Mouse (Mus musculus) liver, embryonic 15.5 days (tissue): ENCODE measurements at regions not wholly inside any gene's neighbourhood (a gene's known extent, or its start where the extent isn't known, plus 50 kb on each side); places are given as distances from the start of the nearest gene placed in this dataset.

ENCODE experiments used
- ATAC-seq: fragments of 200-750 bp; cut with Nextera tagmentation; 2 replicates; pipeline ENCODE4 v1.8.0; 2017; ENCODE audit warnings: moderate number of reproducible peaks, mild to moderate bottlenecking, moderate library complexity; ENCODE audit not compliant: insufficient read depth
- H3K27ac ChIP-seq: fragments of 300-500 bp; sonication (generic); replicated peaks from 2 replicates; pipeline ENCODE4 v1.5.1; 2015; ENCODE audit warnings: mild to moderate bottlenecking, inconsistent platforms
- H3K27me3 ChIP-seq: fragments of 300-500 bp; sonication (generic); 2 replicates; pipeline ENCODE4 v1.6.1; 2015; ENCODE audit warnings: mild to moderate bottlenecking, inconsistent platforms
- H3K36me3 ChIP-seq: fragments of 300-500 bp; sonication (generic); replicated peaks from 2 replicates; pipeline ENCODE4 v1.6.1; 2015; ENCODE audit warnings: moderate library complexity, mild to moderate bottlenecking, inconsistent platforms
- H3K4me1 ChIP-seq: fragments of 300-500 bp; sonication (generic); replicated peaks from 2 replicates; pipeline ENCODE4 v1.6.1; 2015; ENCODE audit warnings: inconsistent platforms
- H3K4me2 ChIP-seq: fragments of 300-500 bp; sonication (generic); 2 replicates; pipeline ENCODE4 v1.6.1; 2015; ENCODE audit warnings: moderate library complexity, mild to moderate bottlenecking, inconsistent platforms
- H3K4me3 ChIP-seq: fragments of 300-500 bp; sonication (generic); replicated peaks from 2 replicates; pipeline ENCODE4 v1.5.1; 2015; ENCODE audit warnings: mild to moderate bottlenecking, inconsistent platforms
- H3K9ac ChIP-seq: fragments of 300-500 bp; sonication (generic); 2 replicates; pipeline ENCODE4 v1.6.1; 2015; ENCODE audit warnings: moderate library complexity, mild to moderate bottlenecking, inconsistent platforms
- H3K9me3 ChIP-seq: fragments of 300-500 bp; sonication (generic); replicated peaks from 2 replicates; pipeline ENCODE4 v1.6.1; 2016; ENCODE audit warnings: inconsistent platforms
- WGBS: fragments of 180-500 bp; shearing (Covaris S2); methylation state at CpG from one replicate; pipeline ENCODE4 v1.1.7; 2015; ENCODE audit warnings: mixed read lengths; ENCODE audit not compliant: insufficient replicate concordance; 5-methylcytosine and 5-hydroxymethylcytosine counted together

- 40% methylated on average over 12 of the region's 12 CpGs for WGBS
- H3K36me3 ChIP-seq = no peaks in the 10 kb centered on the region
- no peak overlapping the region for H3K27ac ChIP-seq
- no peak overlapping the region for H3K4me3 ChIP-seq
- no peak overlapping the region for H3K4me2 ChIP-seq
- no peaks in the 10 kb centered on the region for H3K4me1 ChIP-seq
- no peaks in the 10 kb centered on the region for H3K9me3 ChIP-seq
- no peak overlapping the region for H3K9ac ChIP-seq
- no peaks in the 10 kb centered on the region for H3K27me3 ChIP-seq
- ATAC-seq = no peak
Measured at GRCm38 (mm10) chr1:186435336-186435972, 270.3 kb downstream of the Tgfb2 start.

DNA sequence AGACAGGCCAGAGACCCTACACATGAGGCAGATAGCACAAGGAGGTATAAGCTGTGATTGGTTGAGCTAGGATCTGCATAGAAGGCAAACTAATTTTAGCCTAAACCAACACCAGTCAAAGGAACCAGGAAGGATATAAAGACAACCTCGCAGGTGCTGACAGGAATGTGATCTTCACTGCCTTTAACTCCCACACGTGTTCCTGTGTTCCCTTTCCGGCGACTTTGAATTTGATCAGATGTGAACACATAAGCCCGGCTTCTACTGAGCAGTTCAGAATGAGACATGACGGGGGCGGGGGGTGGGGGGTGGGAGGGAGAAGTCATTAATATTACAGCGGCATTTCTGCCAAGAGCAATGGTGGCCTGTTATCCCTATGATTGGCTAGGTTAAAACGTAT lies 271.0 kb downstream of the Tgfb2 start:
- H3K4me1 ChIP-seq = no peaks in the 10 kb centered on the region
- H3K9ac ChIP-seq = no peak overlapping the region
- 59% methylated on average over 9 of the region's 9 CpGs for WGBS
- H3K36me3 ChIP-seq = no peaks in the 10 kb centered on the region
- H3K4me2 ChIP-seq = no peak overlapping the region
- no peak for ATAC-seq
- H3K9me3 ChIP-seq = no peaks in the 10 kb centered on the region
- H3K27ac ChIP-seq = no peak overlapping the region
- H3K4me3 ChIP-seq = no peak overlapping the region
- no peaks in the 10 kb centered on the region for H3K27me3 ChIP-seq

- WGBS = 56% methylated on average over 2 of the region's 2 CpGs
- no peaks in the 10 kb centered on the region for H3K27me3 ChIP-seq
- H3K4me3 ChIP-seq = no peak overlapping the region
- no peaks in the 10 kb centered on the region for H3K9me3 ChIP-seq
- H3K9ac ChIP-seq = no peak overlapping the region
- no peaks in the 10 kb centered on the region for H3K36me3 ChIP-seq
- no peak overlapping the region for H3K27ac ChIP-seq
- no peaks in the 10 kb centered on the region for H3K4me1 ChIP-seq
- H3K4me2 ChIP-seq = no peak overlapping the region
- no peak for ATAC-seq
Measured at GRCm38 (mm10) chr1:186434007-186434406, 271.8 kb downstream of the Tgfb2 start.

DNA sequence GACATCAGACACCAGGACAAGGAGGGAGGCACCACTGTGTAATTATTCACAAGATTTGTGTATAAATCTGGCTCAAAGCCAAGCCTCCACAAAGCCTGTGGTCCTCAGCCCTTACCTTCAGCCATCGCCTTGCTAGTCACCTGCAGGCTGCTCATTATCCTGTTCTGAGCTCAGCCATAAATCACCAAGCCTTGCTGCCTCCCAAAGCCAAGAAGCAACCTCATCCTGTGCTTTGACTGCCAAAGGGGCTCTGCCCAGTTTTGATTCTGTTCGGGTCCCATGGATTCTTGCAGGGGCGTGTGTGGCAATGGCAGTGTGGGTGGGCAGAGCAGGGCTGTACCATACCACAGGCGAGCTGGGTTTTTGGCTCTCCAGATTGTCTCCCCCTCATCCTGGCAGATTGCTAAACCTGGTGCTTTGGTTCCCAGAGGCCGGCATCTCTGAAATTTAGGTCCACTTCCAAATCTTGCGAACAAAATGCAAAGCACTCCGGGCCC lies 272.6 kb downstream of the Tgfb2 start:
- ATAC-seq = no peak
- Histone ChIP-seq H3K9me3 (no peaks in the 10 kb centered on the region), H3K27ac (no peak overlapping the region), H3K9ac (no peak overlapping the region), H3K27me3 (no peaks in the 10 kb centered on the region), H3K36me3 (no peaks in the 10 kb centered on the region), H3K4me2 (no peak overlapping the region), H3K4me3 (no peak overlapping the region), H3K4me1 (no peaks in the 10 kb centered on the region)
- WGBS = 74% methylated on average over 7 of the region's 7 CpGs

DNA sequence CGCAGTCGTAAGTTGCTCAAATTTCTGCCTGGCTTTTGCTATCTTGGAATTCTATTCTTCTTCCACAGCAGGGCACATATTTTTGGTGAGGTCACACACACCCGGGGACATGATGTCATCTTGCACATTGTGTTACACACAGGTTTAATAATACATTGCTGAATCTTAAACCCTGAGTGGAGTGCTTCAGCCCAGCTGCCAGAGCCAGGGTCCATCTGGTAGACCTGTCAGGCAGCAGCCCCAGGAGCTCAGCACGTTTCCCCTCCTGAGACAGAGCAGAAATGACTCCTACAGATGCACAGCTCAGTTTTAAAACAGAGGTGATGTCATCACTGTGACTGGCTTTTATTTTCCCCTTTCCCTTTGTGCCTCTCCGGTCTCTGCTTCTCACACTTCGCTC lies 280.4 kb downstream of the Tgfb2 start:
- Histone ChIP-seq H3K27me3 (no peaks in the 10 kb centered on the region), H3K4me2 (no peak overlapping the region), H3K36me3 (no peaks in the 10 kb centered on the region), H3K4me1 (no peaks in the 10 kb centered on the region), H3K4me3 (no peak overlapping the region), H3K9me3 (no peaks in the 10 kb centered on the region; the same call in 1 of the 2 replicates), H3K9ac (no peak overlapping the region), H3K27ac (no peak overlapping the region)
- WGBS = 59% methylated on average over 6 of the region's 6 CpGs
- no peak for ATAC-seq

GRCm38 (mm10) chr1:186424084-186424483 lies 281.7 kb downstream of the Tgfb2 start:
- Histone ChIP-seq H3K36me3 (no peaks in the 10 kb centered on the region), H3K4me1 (no peaks in the 10 kb centered on the region), H3K9ac (no peak overlapping the region), H3K4me2 (no peak overlapping the region), H3K4me3 (no peak overlapping the region), H3K27me3 (no peaks in the 10 kb centered on the region), H3K9me3 (no peaks in the 10 kb centered on the region; the same call in 1 of the 2 replicates), H3K27ac (no peak overlapping the region)
- 63% methylated on average over 5 of the region's 5 CpGs for WGBS
- ATAC-seq = no peak

DNA sequence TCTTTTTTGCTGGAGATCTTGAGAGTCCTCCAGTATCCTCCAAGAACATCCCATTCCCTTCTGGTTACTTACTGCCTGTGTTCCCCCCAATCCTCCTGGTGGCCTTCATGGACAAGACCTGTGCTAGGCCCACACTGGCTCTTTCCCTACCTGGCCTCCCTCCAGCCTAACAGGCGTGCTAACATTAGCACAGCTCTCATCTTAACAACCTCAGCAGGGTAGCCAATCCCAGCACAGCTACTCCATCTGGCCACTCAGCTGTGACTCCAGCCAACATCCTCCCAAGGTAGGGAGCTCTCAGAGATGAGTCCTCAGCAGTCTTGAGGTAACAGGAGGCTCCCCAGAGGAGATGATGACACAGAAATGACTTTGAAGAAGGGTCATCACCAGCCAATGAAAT lies 288.7 kb downstream of the Tgfb2 start:
- Histone ChIP-seq H3K27me3 (no peaks in the 10 kb centered on the region), H3K9me3 (no peaks in the 10 kb centered on the region), H3K4me2 (no peak overlapping the region), H3K27ac (no peak overlapping the region), H3K9ac (no peak overlapping the region), H3K4me1 (no peaks in the 10 kb centered on the region), H3K36me3 (no peaks in the 10 kb centered on the region), H3K4me3 (no peak overlapping the region)
- 41% methylated on average over 1 of the region's 1 CpGs for WGBS
- ATAC-seq = no peak

GRCm38 (mm10) chr1:186415321-186415720 lies 290.5 kb downstream of the Tgfb2 start:
- Histone ChIP-seq H3K4me2 (no peak overlapping the region), H3K4me3 (no peak overlapping the region), H3K27ac (no peak overlapping the region), H3K4me1 (no peaks in the 10 kb centered on the region), H3K9ac (no peak overlapping the region), H3K36me3 (no peaks in the 10 kb centered on the region), H3K9me3 (no peaks in the 10 kb centered on the region), H3K27me3 (no peaks in the 10 kb centered on the region)
- 56% methylated on average over 4 of the region's 4 CpGs for WGBS
- ATAC-seq = no peak

DNA sequence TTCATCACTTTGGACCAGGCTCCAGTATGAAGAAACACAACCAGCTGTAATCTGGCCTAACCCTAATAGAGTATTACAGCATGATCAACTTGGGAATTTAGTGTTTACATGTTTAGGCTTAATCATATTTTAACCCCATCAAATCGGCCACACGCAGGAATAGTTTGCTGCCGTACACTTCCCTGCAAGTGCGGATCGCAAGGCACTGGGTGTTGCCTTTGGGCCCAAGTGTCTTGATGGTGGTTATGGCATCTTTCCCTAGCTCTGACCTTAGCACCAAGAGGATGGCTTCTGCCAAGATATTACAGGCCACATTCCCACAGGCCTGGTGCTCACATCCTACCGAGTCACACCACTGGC lies 291.9 kb downstream of the Tgfb2 start:
- no peak for ATAC-seq
- H3K4me3 ChIP-seq = no peak overlapping the region
- no peaks in the 10 kb centered on the region for H3K9me3 ChIP-seq
- H3K4me1 ChIP-seq = no peaks in the 10 kb centered on the region
- no peak overlapping the region for H3K9ac ChIP-seq
- no peaks in the 10 kb centered on the region for H3K36me3 ChIP-seq
- no peak overlapping the region for H3K4me2 ChIP-seq
- H3K27ac ChIP-seq = no peak overlapping the region
- WGBS = 83% methylated on average over 6 of the region's 6 CpGs
- H3K27me3 ChIP-seq = no peaks in the 10 kb centered on the region

GRCm38 (mm10) chr1:186413064-186413885 lies 292.5 kb downstream of the Tgfb2 start:
- ATAC-seq = no peak
- 72% methylated on average over 21 of the region's 21 CpGs for WGBS
- Histone ChIP-seq H3K9ac (no peak overlapping the region), H3K4me2 (no peak overlapping the region), H3K36me3 (no peaks in the 10 kb centered on the region), H3K4me1 (no peaks in the 10 kb centered on the region), H3K27me3 (no peaks in the 10 kb centered on the region), H3K27ac (no peak overlapping the region), H3K9me3 (no peaks in the 10 kb centered on the region), H3K4me3 (no peak overlapping the region)

DNA sequence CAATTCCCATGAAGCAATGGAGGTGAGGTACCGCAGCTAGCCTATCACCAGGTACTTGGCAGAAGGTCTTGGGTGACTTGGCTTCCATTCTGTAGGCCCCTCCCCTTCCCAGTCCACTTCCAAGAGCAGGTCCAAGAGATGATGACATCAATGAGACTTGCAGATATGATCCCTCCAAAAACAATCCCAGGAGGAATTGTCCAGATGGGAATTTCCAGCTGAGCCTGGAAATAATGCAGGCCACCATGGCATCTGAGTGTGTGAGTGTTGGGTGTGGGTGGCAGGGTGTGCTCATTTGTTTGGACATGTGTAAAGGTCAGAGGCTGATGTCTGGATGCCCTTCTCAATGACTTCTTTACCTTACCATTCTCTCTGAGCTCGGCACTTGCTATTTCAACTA lies 293.5 kb downstream of the Tgfb2 start:
- Histone ChIP-seq H3K9me3 (no peaks in the 10 kb centered on the region), H3K36me3 (no peaks in the 10 kb centered on the region), H3K27me3 (no peaks in the 10 kb centered on the region), H3K9ac (no peak overlapping the region), H3K27ac (no peak overlapping the region), H3K4me3 (no peak overlapping the region), H3K4me1 (no peaks in the 10 kb centered on the region), H3K4me2 (no peak overlapping the region)
- 65% methylated on average over 2 of the region's 2 CpGs for WGBS
- ATAC-seq = no peak
